Mouse (Mus musculus) layer of hippocampus, adult 9-11 months (tissue): ENCODE measurements at regions not wholly inside any gene's neighbourhood (a gene's known extent, or its start where the extent isn't known, plus 50 kb on each side); places are given as distances from the start of the nearest gene placed in this dataset.
A peak's percentile ranks its signal among the peaks of the same experiment; 100 is the strongest.

ENCODE experiments used
- DNase-seq: peaks from one replicate; pipeline ENCODE4 v3.0.0; 2022

GRCm38 (mm10) chr16:29968743-29969142, 95.4 kb upstream of the Hes1 start:
- no peak for DNase-seq

- DNase-seq = no peak
Observed at GRCm38 (mm10) chr16:29972741-29973141, 91.4 kb upstream of the Hes1 start.

- no peak for DNase-seq
Observed at GRCm38 (mm10) chr16:29973250-29973649, 90.9 kb upstream of the Hes1 start.

- DNase-seq = no peak
Observed at GRCm38 (mm10) chr16:29975800-29976199, 88.4 kb upstream of the Hes1 start.

GRCm38 (mm10) chr16:29977011-29977410, 87.2 kb upstream of the Hes1 start:
- DNase-seq = no peak

- DNase-seq = no peak
Observed at GRCm38 (mm10) chr16:29977711-29978110, 86.5 kb upstream of the Hes1 start.

GRCm38 (mm10) chr16:29979066-29979465, 85.1 kb upstream of the Hes1 start:
- no peak for DNase-seq

- no peak for DNase-seq
Observed at GRCm38 (mm10) chr16:29981543-29981942, 82.6 kb upstream of the Hes1 start.

GRCm38 (mm10) chr16:29982224-29982785, 81.9 kb upstream of the Hes1 start:
- DNase-seq = no peak

GRCm38 (mm10) chr16:29983161-29983560, 81.0 kb upstream of the Hes1 start:
- no peak for DNase-seq

GRCm38 (mm10) chr16:29985126-29985931, 78.9 kb upstream of the Hes1 start:
- no peak for DNase-seq

- no peak for DNase-seq
Observed at GRCm38 (mm10) chr16:29987595-29987994, 76.6 kb upstream of the Hes1 start.

- no peak for DNase-seq
Observed at GRCm38 (mm10) chr16:29987999-29988398, 76.2 kb upstream of the Hes1 start.

- no peak for DNase-seq
Observed at GRCm38 (mm10) chr16:29989308-29989707, 74.9 kb upstream of the Hes1 start.

GRCm38 (mm10) chr16:29990393-29990792, 73.8 kb upstream of the Hes1 start:
- DNase-seq = no peak

GRCm38 (mm10) chr16:29990795-29991587, 73.2 kb upstream of the Hes1 start:
- DNase-seq = peak; percentile 15

GRCm38 (mm10) chr16:29991876-29992380, 72.3 kb upstream of the Hes1 start:
- DNase-seq = no peak

- no peak for DNase-seq
Observed at GRCm38 (mm10) chr16:29993111-29993510, 71.1 kb upstream of the Hes1 start.

GRCm38 (mm10) chr16:29993535-29993934, 70.6 kb upstream of the Hes1 start:
- DNase-seq = no peak

GRCm38 (mm10) chr16:29996139-29997069, 67.8 kb upstream of the Hes1 start:
- no peak for DNase-seq

GRCm38 (mm10) chr16:30000166-30000565, 64.0 kb upstream of the Hes1 start:
- DNase-seq = no peak

GRCm38 (mm10) chr16:30005124-30005523, 59.1 kb upstream of the Hes1 start:
- no peak for DNase-seq
